Mouse (Mus musculus) lung, postnatal 0 days (tissue): ENCODE measurements around the gene Rnf215.

Experiments used
- CTCF ChIP-seq: IDR thresholded peaks from 2 replicates; pipeline ENCODE4 v1.5.1; 2016; ENCODE audit warnings: antibody characterized with exemption, mild to moderate bottlenecking
- EP300 ChIP-seq: IDR thresholded peaks from 2 replicates; pipeline ENCODE4 v1.6.1; 2016; ENCODE audit warnings: antibody characterized with exemption, mild to moderate bottlenecking, control low read depth

DNA sequence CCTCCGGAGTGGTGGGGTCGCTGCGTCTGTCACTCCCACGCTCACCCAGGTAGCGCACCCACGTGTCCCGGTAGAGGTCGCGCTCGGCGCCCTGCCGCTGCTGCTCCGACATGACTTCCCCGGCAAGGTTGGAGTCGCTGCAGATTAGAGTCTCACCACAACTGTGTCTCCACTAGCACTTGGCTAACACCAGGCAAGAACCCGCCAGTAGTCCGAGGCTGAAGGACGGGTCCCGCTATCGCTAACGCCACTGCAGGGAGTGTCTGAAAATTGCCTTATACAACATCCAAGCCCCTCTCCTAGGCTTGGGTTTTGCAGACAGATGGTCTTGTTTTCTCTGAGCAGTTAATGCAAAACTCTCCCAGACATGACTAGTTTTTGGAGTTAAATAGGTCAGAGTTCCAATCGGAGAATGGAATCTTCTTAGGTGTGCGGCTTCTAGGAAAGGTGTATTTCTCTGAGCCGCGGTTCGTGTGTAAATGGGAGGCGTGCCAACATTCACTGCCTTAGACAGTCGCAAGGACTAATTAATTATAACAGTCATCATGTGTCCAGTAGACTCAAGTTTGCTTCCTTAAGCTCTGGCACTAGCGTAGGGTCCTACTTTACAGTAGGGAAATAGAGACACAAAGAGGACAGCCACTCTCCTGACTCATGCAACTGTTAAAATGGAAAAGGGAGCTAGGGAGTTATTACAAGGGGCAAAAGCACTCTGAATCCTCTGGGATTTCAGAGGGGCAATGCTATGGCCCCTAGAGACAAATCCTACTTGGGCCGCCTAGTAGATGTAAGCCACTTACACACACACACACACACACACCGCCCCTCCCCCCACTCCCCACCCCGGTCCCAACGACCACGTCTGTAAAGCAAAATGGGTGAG lies 39.6 kb upstream of the Rnf215 start, which contains the start of gene Mtfp1:
- no peak for TF ChIP-seq EP300
- peak; percentile 37; the same call in 1 of the 2 replicates for TF ChIP-seq CTCF
